Comparison of ENCODE assay signal across 15 mouse cellular contexts in genomic region chr9:52792596-52792995, GRCm38 (mm10).
A peak's percentile ranks its signal among the peaks of the same experiment; 100 is the strongest.
DNase-seq lines count a peak whose midpoint lies in the region; ATAC-seq and TF ChIP-seq lines count a peak whose summit lies in the region.
"Had no signal": no experiment of that assay in that cellular context is flagged by ENCODE, and none has a peak within 500 bp of the region (broad histone marks: within the 10 kb centered on the region; RNA-seq: fewer than 3 reads in every experiment).

No protein-coding gene starts in this region.

- H3K4me3 ChIP-seq in liver, postnatal 0 days (ENCODE audit: low read depth, low read length) = no peak overlapping the region
- no peak overlapping the region for H3K4me3 ChIP-seq in hindbrain, embryonic 14.5 days (replicated peaks; ENCODE audit: low read length)
- H3K4me3 ChIP-seq: embryonic facial prominence, embryonic 12.5 days; hindbrain, embryonic 10.5 days; liver, embryonic 15.5 days; neural tube, embryonic 13.5 days had no signal

- no peak for ATAC-seq in liver, postnatal 0 days
- ATAC-seq in hindbrain, embryonic 14.5 days (ENCODE audit: low FRiP score) = no peak

- DNase-seq in layer of hippocampus, adult 8-10 months (ENCODE audit: low spot score in 2 of 2) = peak; percentile 21 to 22
- DNase-seq in layer of hippocampus, adult 9-10 months (ENCODE audit: low spot score) = no peak
- DNase-seq in cerebellum, adult 9-11 months = peak; percentile 36
- DNase-seq in layer of hippocampus, postnatal 36 days = peak; percentile 13 to 24
- DNase-seq in right cerebral cortex, postnatal 36 days (ENCODE audit: low spot score in 2 of 2) = peak; percentile 9 to 35
- DNase-seq in liver, postnatal 0 days = no peak
- no peak for DNase-seq in spleen, postnatal 10 days (ENCODE audit: low spot score in 2 of 2)
- no peak for DNase-seq in hindbrain, embryonic 14.5 days (ENCODE audit: low spot score)
- DNase-seq: adrenal gland, postnatal 36 days; kidney, postnatal 25 days had no signal

- no peak overlapping the region for H3K9ac ChIP-seq in liver, postnatal 0 days (replicated peaks)
- no peak overlapping the region for H3K9ac ChIP-seq in hindbrain, embryonic 14.5 days
- H3K9ac ChIP-seq: embryonic facial prominence, embryonic 12.5 days; liver, embryonic 15.5 days; neural tube, embryonic 13.5 days had no signal

- 74% methylated on average over 1 of the region's 1 CpGs for WGBS in liver, postnatal 0 days (ENCODE audit: insufficient replicate concordance)
- 71% methylated on average over 1 of the region's 1 CpGs for WGBS in hindbrain, embryonic 14.5 days

- no peak overlapping the region for H3K27ac ChIP-seq in liver, postnatal 0 days (ENCODE audit: low read depth)
- no peak overlapping the region for H3K27ac ChIP-seq in hindbrain, embryonic 14.5 days
- H3K27ac ChIP-seq: embryonic facial prominence, embryonic 12.5 days; hindbrain, embryonic 10.5 days; liver, embryonic 15.5 days; neural tube, embryonic 13.5 days had no signal

- no peaks in the 10 kb centered on the region for H3K36me3 ChIP-seq in liver, postnatal 0 days (replicated peaks; ENCODE audit: insufficient read depth, low read length)
- no peaks in the 10 kb centered on the region for H3K36me3 ChIP-seq in hindbrain, embryonic 14.5 days (replicated peaks; ENCODE audit: control insufficient read depth, insufficient read depth)
- H3K36me3 ChIP-seq: embryonic facial prominence, embryonic 12.5 days; hindbrain, embryonic 10.5 days; liver, embryonic 15.5 days; neural tube, embryonic 13.5 days had no signal

- H3K27me3 ChIP-seq in liver, postnatal 0 days (ENCODE audit: insufficient read depth, low read length) = no peaks in the 10 kb centered on the region
- H3K27me3 ChIP-seq in hindbrain, embryonic 14.5 days (ENCODE audit: control insufficient read depth, insufficient read depth, low read length) = no peaks in the 10 kb centered on the region
- H3K27me3 ChIP-seq: embryonic facial prominence, embryonic 12.5 days; liver, embryonic 15.5 days; neural tube, embryonic 13.5 days had no signal

- H3K9me3 ChIP-seq in liver, postnatal 0 days (ENCODE audit: low read length) = no peaks in the 10 kb centered on the region
- no peaks in the 10 kb centered on the region for H3K9me3 ChIP-seq in hindbrain, embryonic 14.5 days (ENCODE audit: control insufficient read depth, low read length)
- H3K9me3 ChIP-seq: embryonic facial prominence, embryonic 12.5 days; hindbrain, embryonic 10.5 days; liver, embryonic 15.5 days; neural tube, embryonic 13.5 days had no signal

- no peak overlapping the region for H3K4me2 ChIP-seq in liver, postnatal 0 days (ENCODE audit: low read depth, low read length)
- no peak overlapping the region for H3K4me2 ChIP-seq in hindbrain, embryonic 14.5 days (replicated peaks)
- H3K4me2 ChIP-seq: embryonic facial prominence, embryonic 12.5 days; liver, embryonic 15.5 days; midbrain, embryonic 11.5 days; neural tube, embryonic 13.5 days had no signal

- no peak for TF ChIP-seq CTCF in liver, postnatal 0 days (IDR thresholded peaks at IDR 0.05; ENCODE audit: low read depth)

- no peaks in the 10 kb centered on the region for H3K4me1 ChIP-seq in liver, postnatal 0 days (ENCODE audit: insufficient read depth)
- no peaks in the 10 kb centered on the region for H3K4me1 ChIP-seq in hindbrain, embryonic 14.5 days (replicated peaks; ENCODE audit: control insufficient read depth, insufficient read depth, low read length)
- H3K4me1 ChIP-seq: embryonic facial prominence, embryonic 12.5 days; hindbrain, embryonic 10.5 days; liver, embryonic 15.5 days; neural tube, embryonic 13.5 days had no signal

- no peak for TF ChIP-seq EP300 in liver, postnatal 0 days (IDR thresholded peaks at IDR 0.05; ENCODE audit: low read depth)

Comparison
In these comparisons a context has a peak if more than half of its experiments do, and no peak if none do; other contexts are left out.
1. DNase-seq: peak in layer of hippocampus, adult 8-10 months (2 of 2), cerebellum, adult 9-11 months (single experiment), layer of hippocampus, postnatal 36 days (2 of 2) and right cerebral cortex, postnatal 36 days (2 of 2); none in layer of hippocampus, adult 9-10 months (single experiment), liver, postnatal 0 days (single experiment), spleen, postnatal 10 days (0 of 2) and hindbrain, embryonic 14.5 days (single experiment).